Mouse (Mus musculus): ENCODE results near the gene H2-Oa. TPM values are rescaled to one million over a fixed set of nuclear protein-coding genes. Genes with fewer than 3 reads are reported as not detected.

Gene H2-Oa
- polyA plus RNA-seq, 1 experiment from 2014 or later, result 0.20 TPM

DNA sequence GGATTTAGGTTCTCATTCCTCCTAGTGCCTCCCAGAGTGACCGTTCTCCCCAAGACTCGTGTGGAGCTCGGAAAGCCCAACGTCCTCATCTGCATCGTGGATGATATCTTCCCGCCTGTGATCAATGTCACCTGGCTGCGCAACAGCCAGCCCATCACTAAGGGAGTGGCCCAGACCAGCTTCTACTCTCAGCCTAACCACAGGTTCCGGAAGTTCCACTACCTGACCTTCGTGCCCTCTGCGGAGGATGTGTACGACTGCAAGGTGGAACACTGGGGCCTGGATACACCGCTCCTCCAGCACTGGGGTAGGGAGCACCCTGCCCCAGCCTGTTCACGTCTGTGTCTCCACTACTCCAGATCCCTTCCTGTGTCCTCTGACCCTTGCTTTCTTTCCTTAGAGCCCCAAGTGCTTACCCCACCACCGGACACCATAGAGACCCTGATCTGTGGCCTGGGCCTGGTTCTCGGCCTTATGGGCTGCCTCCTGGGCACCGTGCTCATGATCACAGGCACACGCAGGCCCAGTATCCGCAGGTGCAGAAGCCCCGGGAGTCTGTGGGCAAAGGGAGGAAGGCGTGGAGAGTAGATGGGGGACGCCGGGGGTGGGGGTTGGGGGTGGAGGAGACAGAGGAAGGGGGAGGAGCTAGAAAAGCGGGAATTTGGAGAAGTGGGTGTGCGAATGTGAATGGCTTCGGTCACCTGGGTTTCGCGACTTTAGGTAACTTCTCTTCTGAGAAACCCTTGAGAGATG, 2.3 kb downstream of the H2-Oa start:
- Histone ChIP-seq H3K36me3 (replicated peaks; ENCODE audit: control insufficient read depth, insufficient read depth, low read depth, low read length) (no peaks in the 10 kb centered on the region), H3K4me2 (ENCODE audit: low read depth, low read length) (no peak overlapping the region), H3K4me1 (ENCODE audit: control insufficient read depth, insufficient read depth, low read length) (no peaks in the 10 kb centered on the region), H3K9ac (replicated peaks; ENCODE audit: low read length) (no peak overlapping the region), H3K27me3 (ENCODE audit: control insufficient read depth, insufficient read depth, low read length) (no peaks in the 10 kb centered on the region), H3K4me3 (ENCODE audit: low read depth, low read length) (no peak overlapping the region), H3K9me3 (replicated peaks; ENCODE audit: control insufficient read depth, low read length) (no peaks in the 10 kb centered on the region), H3K27ac (replicated peaks; ENCODE audit: low read depth, low read length) (no peak overlapping the region)
- ATAC-seq (replicated peaks; ENCODE audit: insufficient number of reproducible peaks, low FRiP score, low TSS enrichment, low read depth) (no peak), DNase-seq (ENCODE audit: low spot score) (no peak)
- 81% methylated on average over 27 of the region's 27 CpGs for WGBS

- H3K4me3 ChIP-seq (ENCODE audit: low read depth, low read length), result no peak overlapping the region
- H3K4me2 ChIP-seq (ENCODE audit: low read depth, low read length), result no peak overlapping the region
- 79% methylated on average over 3 of the region's 3 CpGs for WGBS
- H3K36me3 ChIP-seq (replicated peaks; ENCODE audit: control insufficient read depth, insufficient read depth, low read depth, low read length), result no peaks in the 10 kb centered on the region
- ATAC-seq (replicated peaks; ENCODE audit: insufficient number of reproducible peaks, low FRiP score, low TSS enrichment, low read depth) (no peak), DNase-seq (ENCODE audit: low spot score) (no peak)
- H3K27me3 ChIP-seq (ENCODE audit: control insufficient read depth, insufficient read depth, low read length), result no peaks in the 10 kb centered on the region
- no peak overlapping the region for H3K9ac ChIP-seq (replicated peaks; ENCODE audit: low read length)
- no peak overlapping the region for H3K27ac ChIP-seq (replicated peaks; ENCODE audit: low read depth, low read length)
- no peaks in the 10 kb centered on the region for H3K4me1 ChIP-seq (ENCODE audit: control insufficient read depth, insufficient read depth, low read length)
- no peaks in the 10 kb centered on the region for H3K9me3 ChIP-seq (replicated peaks; ENCODE audit: control insufficient read depth, low read length)
Observed at GRCm38 (mm10) chr17:34096497-34097010, 4.4 kb downstream of the H2-Oa start.

DNA sequence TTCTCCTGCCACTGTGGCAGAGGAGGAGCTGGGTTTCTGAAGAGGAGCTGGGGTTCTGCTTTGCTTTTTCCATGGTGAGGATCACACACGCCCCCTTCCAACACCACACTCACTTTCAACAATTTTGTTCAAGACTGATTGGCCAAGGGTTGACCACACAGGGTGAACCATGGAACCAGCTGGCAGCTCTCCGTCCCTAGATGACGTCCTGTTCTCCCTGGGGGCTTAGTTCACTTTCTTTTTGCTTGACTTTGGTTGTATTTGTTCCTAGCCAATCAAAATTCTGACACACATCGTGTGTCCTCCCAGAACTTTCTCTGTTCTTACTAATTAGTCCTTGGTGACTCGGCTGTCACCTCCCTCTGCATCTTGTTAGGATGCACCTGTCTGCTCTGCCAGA, 5.1 kb downstream of the H2-Oa start:
- 64% methylated on average over 5 of the region's 5 CpGs for WGBS
- H3K27ac ChIP-seq (replicated peaks; ENCODE audit: low read depth, low read length), result no peak overlapping the region
- H3K36me3 ChIP-seq (replicated peaks; ENCODE audit: control insufficient read depth, insufficient read depth, low read depth, low read length), result no peaks in the 10 kb centered on the region
- no peak overlapping the region for H3K4me2 ChIP-seq (ENCODE audit: low read depth, low read length)
- no peaks in the 10 kb centered on the region for H3K4me1 ChIP-seq (ENCODE audit: control insufficient read depth, insufficient read depth, low read length)
- no peaks in the 10 kb centered on the region for H3K9me3 ChIP-seq (replicated peaks; ENCODE audit: control insufficient read depth, low read length)
- ATAC-seq (replicated peaks; ENCODE audit: insufficient number of reproducible peaks, low FRiP score, low TSS enrichment, low read depth) (no peak), DNase-seq (ENCODE audit: low spot score) (no peak)
- no peak overlapping the region for H3K9ac ChIP-seq (replicated peaks; ENCODE audit: low read length)
- H3K4me3 ChIP-seq (ENCODE audit: low read depth, low read length), result no peak overlapping the region
- no peaks in the 10 kb centered on the region for H3K27me3 ChIP-seq (ENCODE audit: control insufficient read depth, insufficient read depth, low read length)

DNA sequence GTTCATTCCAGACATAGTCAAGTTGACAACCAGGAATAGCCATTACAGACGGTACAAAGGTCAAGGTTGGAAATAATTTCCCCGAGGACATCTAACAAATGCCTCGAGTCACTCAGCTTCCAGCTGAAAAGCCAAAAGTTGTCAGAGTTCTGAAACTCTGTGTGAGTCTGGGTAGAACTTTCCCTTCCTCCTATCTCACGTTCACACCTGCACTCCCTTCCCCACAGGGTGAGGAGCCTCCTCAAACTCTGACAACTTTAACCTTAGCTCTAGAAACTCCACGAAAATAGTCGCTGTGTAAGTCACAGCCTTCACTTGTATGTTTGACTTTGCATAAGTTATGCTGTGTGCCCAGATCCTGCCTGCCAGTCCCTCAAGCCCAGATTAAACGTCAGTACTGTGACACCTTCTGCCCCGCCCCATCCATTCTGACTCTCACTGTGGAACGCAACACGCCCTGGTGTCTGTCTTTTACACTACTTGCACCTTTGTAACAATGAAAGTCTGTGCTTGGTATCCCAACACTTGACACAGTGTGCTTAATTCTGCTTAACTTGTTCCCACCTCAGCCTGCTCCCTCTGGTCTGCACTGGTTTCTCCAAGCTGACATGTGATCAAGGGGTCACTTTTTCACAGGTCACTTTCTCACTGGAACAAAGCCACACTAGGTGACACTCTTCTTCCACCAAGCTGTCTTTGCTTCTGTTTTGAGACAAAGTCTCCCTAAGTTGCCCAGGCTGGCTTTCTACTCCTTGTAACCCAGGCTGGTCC, 6.8 kb downstream of the H2-Oa start:
- DNase-seq (ENCODE audit: low spot score) (no peak), ATAC-seq (replicated peaks; ENCODE audit: insufficient number of reproducible peaks, low FRiP score, low TSS enrichment, low read depth) (no peak)
- Histone ChIP-seq H3K27ac (replicated peaks; ENCODE audit: low read depth, low read length) (no peak overlapping the region), H3K4me1 (ENCODE audit: control insufficient read depth, insufficient read depth, low read length) (no peaks in the 10 kb centered on the region), H3K9me3 (replicated peaks; ENCODE audit: control insufficient read depth, low read length) (no peaks in the 10 kb centered on the region), H3K4me2 (ENCODE audit: low read depth, low read length) (no peak overlapping the region), H3K9ac (replicated peaks; ENCODE audit: low read length) (no peak overlapping the region), H3K36me3 (replicated peaks; ENCODE audit: control insufficient read depth, insufficient read depth, low read depth, low read length) (no peaks in the 10 kb centered on the region), H3K4me3 (ENCODE audit: low read depth, low read length) (no peak overlapping the region), H3K27me3 (ENCODE audit: control insufficient read depth, insufficient read depth, low read length) (no peaks in the 10 kb centered on the region)
- 58% methylated on average over 10 of the region's 10 CpGs for WGBS

GRCm38 (mm10) chr17:34099531-34099930, 7.4 kb downstream of the H2-Oa start:
- H3K27me3 ChIP-seq (ENCODE audit: control insufficient read depth, insufficient read depth, low read length), result no peaks in the 10 kb centered on the region
- H3K4me1 ChIP-seq (ENCODE audit: control insufficient read depth, insufficient read depth, low read length), result no peaks in the 10 kb centered on the region
- ATAC-seq (replicated peaks; ENCODE audit: insufficient number of reproducible peaks, low FRiP score, low TSS enrichment, low read depth), result no peak
- H3K4me3 ChIP-seq (ENCODE audit: low read depth, low read length), result no peak overlapping the region
- no peak overlapping the region for H3K27ac ChIP-seq (replicated peaks; ENCODE audit: low read depth, low read length)
- DNase-seq (ENCODE audit: low spot score), result no peak
- H3K9me3 ChIP-seq (replicated peaks; ENCODE audit: control insufficient read depth, low read length), result no peaks in the 10 kb centered on the region
- WGBS, result 66% methylated on average over 5 of the region's 5 CpGs
- H3K9ac ChIP-seq (replicated peaks; ENCODE audit: low read length), result no peak overlapping the region
- no peak overlapping the region for H3K4me2 ChIP-seq (ENCODE audit: low read depth, low read length)
- no peaks in the 10 kb centered on the region for H3K36me3 ChIP-seq (replicated peaks; ENCODE audit: control insufficient read depth, insufficient read depth, low read depth, low read length)

GRCm38 (mm10) chr17:34101185-34101584, 9.0 kb downstream of the H2-Oa start:
- H3K9me3 ChIP-seq (replicated peaks; ENCODE audit: control insufficient read depth, low read length), result no peaks in the 10 kb centered on the region

DNA sequence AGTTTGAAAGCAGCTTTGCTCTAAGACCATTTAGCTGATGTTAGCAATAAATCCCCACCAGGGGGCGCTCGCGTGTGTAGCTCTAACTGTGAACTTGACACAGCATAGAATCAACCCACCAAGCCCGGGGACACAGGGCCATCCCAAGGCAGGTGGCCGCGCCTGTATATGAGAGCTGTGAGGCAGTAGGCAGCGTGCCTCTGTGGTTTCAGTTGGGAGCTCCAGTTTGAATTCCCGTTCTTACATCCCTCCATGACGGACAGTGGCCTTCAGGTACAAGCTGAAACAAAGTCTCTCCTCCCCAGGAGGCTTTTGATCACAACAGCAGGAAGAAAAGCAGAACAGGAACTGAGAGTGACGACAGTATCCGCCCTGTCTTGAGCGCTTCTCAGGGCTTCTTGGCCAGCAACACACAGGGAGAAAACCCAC, 9.5 kb downstream of the H2-Oa start:
- H3K9me3 ChIP-seq (replicated peaks; ENCODE audit: control insufficient read depth, low read length), result no peaks in the 10 kb centered on the region
- WGBS, result 7% methylated on average over 12 of the region's 12 CpGs
- no peaks in the 10 kb centered on the region for H3K4me1 ChIP-seq (ENCODE audit: control insufficient read depth, insufficient read depth, low read length)
- DNase-seq (ENCODE audit: low spot score) (peak; percentile 96), ATAC-seq (replicated peaks; ENCODE audit: insufficient number of reproducible peaks, low FRiP score, low TSS enrichment, low read depth) (peak; percentile 87)
- no peak overlapping the region for H3K4me3 ChIP-seq (ENCODE audit: low read depth, low read length)
- H3K27me3 ChIP-seq (ENCODE audit: control insufficient read depth, insufficient read depth, low read length), result no peaks in the 10 kb centered on the region
- H3K27ac ChIP-seq (replicated peaks; ENCODE audit: low read depth, low read length), result no peak overlapping the region
- H3K4me2 ChIP-seq (ENCODE audit: low read depth, low read length), result no peak overlapping the region
- H3K36me3 ChIP-seq (replicated peaks; ENCODE audit: control insufficient read depth, insufficient read depth, low read depth, low read length), result no peaks in the 10 kb centered on the region
- no peak overlapping the region for H3K9ac ChIP-seq (replicated peaks; ENCODE audit: low read length)

More at GRCm38 (mm10) chr17:34101185-34101584, 9.0 kb downstream of the H2-Oa start:
- H3K36me3 ChIP-seq (replicated peaks; ENCODE audit: control insufficient read depth, insufficient read depth, low read depth, low read length), result no peaks in the 10 kb centered on the region
- no peaks in the 10 kb centered on the region for H3K27me3 ChIP-seq (ENCODE audit: control insufficient read depth, insufficient read depth, low read length)
- WGBS, result 31% methylated on average over 5 of the region's 5 CpGs
- H3K4me1 ChIP-seq (ENCODE audit: control insufficient read depth, insufficient read depth, low read length), result no peaks in the 10 kb centered on the region
- no peak for DNase-seq (ENCODE audit: low spot score)
- H3K4me2 ChIP-seq (ENCODE audit: low read depth, low read length), result no peak overlapping the region
- peak; percentile 12; the same call in 1 of the 2 replicates for ATAC-seq (replicated peaks; ENCODE audit: insufficient number of reproducible peaks, low FRiP score, low TSS enrichment, low read depth)
- no peak overlapping the region for H3K4me3 ChIP-seq (ENCODE audit: low read depth, low read length)
- no peak overlapping the region for H3K9ac ChIP-seq (replicated peaks; ENCODE audit: low read length)
- H3K27ac ChIP-seq (replicated peaks; ENCODE audit: low read depth, low read length), result no peak overlapping the region

GRCm38 (mm10) chr17:34102831-34103230, 10.7 kb downstream of the H2-Oa start:
- Histone ChIP-seq H3K9ac (replicated peaks; ENCODE audit: low read length) (no peak overlapping the region), H3K4me3 (ENCODE audit: low read depth, low read length) (no peak overlapping the region), H3K27me3 (ENCODE audit: control insufficient read depth, insufficient read depth, low read length) (no peaks in the 10 kb centered on the region), H3K27ac (replicated peaks; ENCODE audit: low read depth, low read length) (no peak overlapping the region), H3K9me3 (replicated peaks; ENCODE audit: control insufficient read depth, low read length) (no peaks in the 10 kb centered on the region), H3K4me1 (ENCODE audit: control insufficient read depth, insufficient read depth, low read length) (no peaks in the 10 kb centered on the region), H3K36me3 (replicated peaks; ENCODE audit: control insufficient read depth, insufficient read depth, low read depth, low read length) (no peaks in the 10 kb centered on the region), H3K4me2 (ENCODE audit: low read depth, low read length) (no peak overlapping the region)
- DNase-seq (ENCODE audit: low spot score) (no peak), ATAC-seq (replicated peaks; ENCODE audit: insufficient number of reproducible peaks, low FRiP score, low TSS enrichment, low read depth) (no peak)
- 83% methylated on average over 6 of the region's 6 CpGs for WGBS
